Mouse (Mus musculus) neural tube, embryonic 12.5 days (tissue): ENCODE results near the gene Sat2. TPM values are rescaled to one million over a fixed set of nuclear protein-coding genes. Genes with fewer than 3 reads are reported as not detected.
"Not testable (repeated sequence)": the region's sequence is repeated elsewhere in the genome, so short reads cannot be mapped to it uniquely, and the experiment has no call there.

Source experiments
- ATAC-seq: fragments of 200-750 bp; cut with Nextera tagmentation; 2 replicates; pipeline ENCODE4 v1.8.0; 2017; ENCODE audit warnings: low read depth, mild to moderate bottlenecking, moderate TSS enrichment, moderate library complexity; ENCODE audit not compliant: low FRiP score
- H3K27ac ChIP-seq: fragments of 300-500 bp; sonication (generic); 2 replicates; pipeline ENCODE4 v1.5.1; 2016
- H3K27me3 ChIP-seq: fragments of 300-500 bp; sonication (generic); replicated peaks from 2 replicates; pipeline ENCODE4 v1.6.1; 2016; ENCODE audit warnings: mild to moderate bottlenecking
- H3K36me3 ChIP-seq: fragments of 300-500 bp; sonication (generic); 2 replicates; pipeline ENCODE4 v1.6.1; 2016; ENCODE audit warnings: mild to moderate bottlenecking
- H3K4me1 ChIP-seq: fragments of 300-500 bp; sonication (generic); 2 replicates; pipeline ENCODE4 v1.6.1; 2016
- H3K4me2 ChIP-seq: fragments of 300-500 bp; sonication (generic); replicated peaks from 2 replicates; pipeline ENCODE4 v1.6.1; 2016; ENCODE audit warnings: mild to moderate bottlenecking
- H3K4me3 ChIP-seq: fragments of 300-500 bp; sonication (generic); 2 replicates; pipeline ENCODE4 v1.5.1; 2016
- H3K9ac ChIP-seq: fragments of 300-500 bp; sonication (generic); 2 replicates; pipeline ENCODE4 v1.6.1; 2016; ENCODE audit warnings: mild to moderate bottlenecking
- H3K9me3 ChIP-seq: fragments of 300-500 bp; sonication (generic); 2 replicates; pipeline ENCODE4 v1.6.1; 2016; ENCODE audit warnings: mild to moderate bottlenecking
- WGBS: fragments of 180-500 bp; shearing (Covaris S2); methylation state at CpG from one replicate; pipeline ENCODE4 v1.1.7; 2016; 5-methylcytosine and 5-hydroxymethylcytosine counted together
- polyA plus RNA-seq: library from polyadenylated mRNA; unstranded; fragments of >200 nt; fragmentation: Nextera tagmentation; extraction: Ambion mirVana; gene quantifications from 2 replicates; pipeline ENCODE4 v1.2.1, GENCODE M21; 2016

Gene Sat2
- polyA plus RNA-seq, 1 experiment from 2014 or later: 23.3 TPM

DNA sequence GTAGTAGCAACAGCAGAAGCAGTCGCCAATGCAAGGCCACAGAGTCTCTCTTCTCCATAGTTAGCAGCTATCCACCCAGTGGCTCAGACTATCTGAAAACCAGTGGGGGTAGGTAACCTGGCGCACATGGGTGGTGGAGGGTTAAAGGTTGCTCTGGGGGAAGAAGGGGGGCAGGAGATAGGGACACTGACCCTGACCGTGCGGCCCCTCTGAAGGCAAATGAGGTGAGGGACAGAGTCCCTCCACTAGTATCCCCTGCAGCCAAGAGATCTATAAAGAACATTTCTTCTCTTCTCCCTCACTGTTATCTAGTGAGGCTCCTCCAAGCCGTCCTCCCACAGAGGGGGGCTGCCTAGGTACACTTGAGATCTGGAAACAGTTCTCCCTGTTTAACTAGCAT is 4.0 kb upstream of the Sat2 start, which contains the start of gene Shbg:
Gene Shbg (minus strand): TSS at position 101 of the 400 bp plus-strand sequence.
- H3K27me3 ChIP-seq: peaks cover 11% of the 10 kb centered on the region; the same call in 1 of the 2 replicates
- H3K36me3 ChIP-seq: no peaks in the 10 kb centered on the region
- no peak within 1 kb of the TSS for H3K27ac ChIP-seq
- H3K9me3 ChIP-seq: no peaks in the 10 kb centered on the region
- no peak within 1 kb of the TSS for H3K4me3 ChIP-seq
- H3K9ac ChIP-seq: 0 out of 2 replicates have a peak within 1 kb of the TSS, but pooled peaks have one; percentile 13
- no peak within 1 kb of the TSS for H3K4me2 ChIP-seq
- no peak for ATAC-seq
- WGBS: 79% methylated on average over 5 of the region's 5 CpGs
- peaks cover 18% of the 10 kb centered on the region for H3K4me1 ChIP-seq

DNA sequence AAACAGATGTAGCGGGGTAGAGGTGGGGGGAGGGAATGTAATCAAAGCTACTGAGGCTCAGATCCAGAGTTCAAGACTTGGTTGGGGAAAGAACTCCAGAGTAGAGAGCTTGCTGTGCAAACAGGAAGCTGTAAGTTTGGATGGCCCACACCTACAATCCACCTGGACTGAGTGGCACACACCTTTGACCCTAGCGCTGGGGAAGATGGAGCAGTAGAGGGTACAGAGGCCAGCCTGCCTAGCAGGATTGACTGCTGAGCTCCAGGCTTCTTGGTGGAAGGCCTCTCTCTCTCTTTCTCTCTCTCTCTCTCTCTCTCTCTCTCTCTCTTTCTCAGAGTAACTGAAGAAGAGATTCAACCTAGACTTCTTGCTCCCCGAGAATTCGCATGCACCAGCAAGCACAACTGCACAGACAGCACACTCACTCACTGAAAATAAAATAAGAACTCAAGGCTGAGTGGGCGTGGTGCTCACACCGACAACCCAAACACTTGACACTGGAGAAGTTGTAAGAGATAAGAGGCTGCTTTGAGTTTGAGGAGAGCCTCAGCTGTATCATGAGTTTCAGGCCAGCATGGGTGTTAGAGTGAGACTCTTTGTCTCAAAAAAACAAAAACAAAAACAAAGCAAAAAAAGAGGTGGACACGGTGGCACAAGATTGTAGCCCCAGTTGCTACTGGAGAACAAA is 1.3 kb upstream of the Sat2 start:
- Histone ChIP-seq H3K4me3 (no peak overlapping the region), H3K27ac (no peak overlapping the region), H3K27me3 (0 out of 2 replicates have a peak, but pooled peaks cover under 1% of the 10 kb centered on the region), H3K9ac (no peak overlapping the region), H3K4me1 (peaks cover 12% of the 10 kb centered on the region), H3K9me3 (no peaks in the 10 kb centered on the region), H3K36me3 (no peaks in the 10 kb centered on the region), H3K4me2 (no peak overlapping the region)
- no peak for ATAC-seq
- WGBS: 86% methylated on average over 7 of the region's 7 CpGs

DNA sequence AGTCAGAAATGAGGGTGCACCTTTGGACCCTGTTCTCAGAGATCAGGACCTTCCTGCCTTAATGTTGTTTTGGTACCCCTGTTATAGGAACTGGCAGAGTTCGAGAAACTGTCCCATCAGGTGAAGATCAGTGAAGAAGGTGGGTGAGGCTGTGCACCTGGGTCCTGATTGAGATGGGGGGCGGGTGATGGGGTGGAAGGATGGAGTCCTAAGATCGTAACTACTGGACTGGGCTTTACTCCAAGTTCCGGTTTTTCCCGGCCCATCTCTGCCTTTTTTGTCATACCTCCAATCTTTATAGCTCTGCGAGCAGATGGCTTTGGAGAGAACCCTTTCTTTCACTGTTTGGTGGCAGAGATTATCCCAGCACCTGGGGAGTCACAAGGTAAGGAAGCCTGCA is 582 bp downstream of the Sat2 start:
- Histone ChIP-seq H3K27ac (no peak overlapping the region), H3K4me1 (peaks cover 12% of the 10 kb centered on the region), H3K9me3 (no peaks in the 10 kb centered on the region), H3K4me2 (peak overlapping the region; percentile 75), H3K27me3 (no peaks in the 10 kb centered on the region), H3K36me3 (no peaks in the 10 kb centered on the region), H3K9ac (peak overlapping the region; percentile 68), H3K4me3 (peak overlapping the region; percentile 43)
- 51% methylated on average over 6 of the region's 6 CpGs for WGBS
- 0 out of 2 replicates have a peak, but pooled peaks have one; percentile 13 for ATAC-seq

DNA sequence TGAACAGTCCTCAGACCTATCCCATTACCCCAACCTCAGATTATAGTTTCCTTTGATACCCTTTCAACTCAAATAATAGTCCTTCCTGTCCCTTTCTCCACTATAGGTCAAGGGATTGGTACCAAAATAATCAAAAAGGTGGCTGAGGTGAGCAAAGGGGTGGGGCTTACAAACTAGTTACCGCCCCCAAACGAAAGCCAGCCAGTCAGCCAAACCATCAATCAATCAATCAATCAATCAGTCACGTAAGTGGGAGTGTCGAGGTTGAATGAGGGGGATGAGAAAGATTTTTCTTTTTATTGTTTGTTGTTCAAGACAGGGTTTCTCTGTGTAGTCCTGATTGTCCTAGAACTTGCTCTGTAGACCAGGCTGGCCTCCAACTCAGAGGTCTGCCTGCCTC is 1.2 kb downstream of the Sat2 start:
- peak overlapping the region; percentile 75 for H3K4me2 ChIP-seq
- 60% methylated on average over 4 of the region's 4 CpGs for WGBS
- H3K9me3 ChIP-seq: no peaks in the 10 kb centered on the region
- no peaks in the 10 kb centered on the region for H3K27me3 ChIP-seq
- ATAC-seq: no peak
- H3K4me3 ChIP-seq: no peak overlapping the region
- H3K4me1 ChIP-seq: peaks cover 12% of the 10 kb centered on the region
- H3K9ac ChIP-seq: no peak overlapping the region
- no peaks in the 10 kb centered on the region for H3K36me3 ChIP-seq
- H3K27ac ChIP-seq: no peak overlapping the region

DNA sequence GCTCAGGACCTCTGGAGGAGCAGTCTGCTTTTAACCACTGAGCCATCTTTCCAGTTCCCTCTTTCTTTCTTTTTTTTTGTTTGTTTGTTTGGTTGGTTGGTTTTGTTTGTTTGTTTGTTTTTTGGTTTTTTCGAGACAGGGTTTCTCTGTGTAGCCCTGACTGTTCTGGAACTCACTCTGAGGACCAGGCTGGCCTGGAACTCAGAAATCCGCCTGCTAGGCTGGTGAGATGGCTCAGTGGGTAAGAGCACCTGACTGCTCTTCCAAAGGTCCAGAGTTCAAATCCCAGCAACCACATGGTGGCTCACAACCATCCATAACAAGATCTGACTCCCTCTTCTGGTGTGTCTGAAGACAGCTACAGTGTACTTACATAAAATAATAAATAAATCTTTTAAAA is 2.5 kb downstream of the Sat2 start:
- not testable (repeated sequence) for H3K9me3 ChIP-seq, H3K36me3 ChIP-seq, ATAC-seq, H3K27me3 ChIP-seq, H3K4me3 ChIP-seq, H3K9ac ChIP-seq, H3K4me2 ChIP-seq, H3K27ac ChIP-seq
- peaks cover 12% of the 10 kb centered on the region for H3K4me1 ChIP-seq
- WGBS: 76% methylated on average over 2 of the region's 2 CpGs

DNA sequence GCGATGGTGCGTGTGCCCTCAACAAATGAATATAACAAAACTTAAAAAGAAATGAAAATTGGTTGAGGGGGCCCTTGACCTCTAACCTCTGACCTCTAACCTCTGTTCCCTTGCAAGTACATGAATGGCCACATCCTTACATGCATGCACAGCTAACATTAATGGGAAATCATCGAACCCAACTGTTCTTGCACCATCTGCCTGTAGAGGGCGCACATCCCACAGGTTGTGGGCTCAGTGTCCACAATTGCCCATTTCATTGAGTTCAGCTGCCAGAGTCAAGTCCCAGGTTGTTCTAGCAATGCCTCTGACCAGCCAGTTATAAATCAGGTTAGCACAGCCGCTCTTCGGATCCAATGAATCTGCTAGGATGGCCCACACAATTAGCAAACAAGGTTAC is 6.5 kb downstream of the Sat2 start:
- Histone ChIP-seq H3K4me1 (0 out of 2 replicates have a peak, but pooled peaks cover 3% of the 10 kb centered on the region), H3K27ac (no peak overlapping the region), H3K27me3 (no peaks in the 10 kb centered on the region), H3K9me3 (no peaks in the 10 kb centered on the region), H3K4me2 (no peak overlapping the region), H3K36me3 (no peaks in the 10 kb centered on the region), H3K9ac (no peak overlapping the region), H3K4me3 (no peak overlapping the region)
- WGBS: 32% methylated on average over 6 of the region's 6 CpGs
- no peak for ATAC-seq

DNA sequence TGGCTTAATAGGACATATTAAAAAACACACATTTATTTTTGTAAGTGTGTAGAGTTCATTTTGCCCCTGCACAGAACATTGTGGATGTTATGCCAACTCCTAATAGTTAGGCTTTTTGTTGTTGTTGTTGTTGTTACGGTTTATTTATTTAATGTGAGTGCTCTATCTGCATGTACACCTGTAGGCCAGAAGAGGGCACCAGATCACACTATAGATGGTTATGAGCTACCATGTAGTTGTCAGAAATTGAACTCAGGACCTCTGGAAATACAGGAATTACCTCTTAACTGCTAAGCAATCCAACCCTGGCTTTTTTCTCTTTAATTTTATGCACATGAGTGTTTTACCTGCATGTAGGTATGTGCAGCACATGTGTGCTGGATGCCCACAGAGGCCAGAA is 8.0 kb downstream of the Sat2 start:
- ATAC-seq: no peak
- H3K4me1 ChIP-seq: peaks cover 15% of the 10 kb centered on the region
- H3K4me3 ChIP-seq: no peak overlapping the region
- H3K36me3 ChIP-seq: no peaks in the 10 kb centered on the region
- no peaks in the 10 kb centered on the region for H3K9me3 ChIP-seq
- no peak overlapping the region for H3K27ac ChIP-seq
- H3K27me3 ChIP-seq: no peaks in the 10 kb centered on the region
- H3K9ac ChIP-seq: no peak overlapping the region
- 75% methylated on average over 1 of the region's 1 CpGs for WGBS
- no peak overlapping the region for H3K4me2 ChIP-seq

DNA sequence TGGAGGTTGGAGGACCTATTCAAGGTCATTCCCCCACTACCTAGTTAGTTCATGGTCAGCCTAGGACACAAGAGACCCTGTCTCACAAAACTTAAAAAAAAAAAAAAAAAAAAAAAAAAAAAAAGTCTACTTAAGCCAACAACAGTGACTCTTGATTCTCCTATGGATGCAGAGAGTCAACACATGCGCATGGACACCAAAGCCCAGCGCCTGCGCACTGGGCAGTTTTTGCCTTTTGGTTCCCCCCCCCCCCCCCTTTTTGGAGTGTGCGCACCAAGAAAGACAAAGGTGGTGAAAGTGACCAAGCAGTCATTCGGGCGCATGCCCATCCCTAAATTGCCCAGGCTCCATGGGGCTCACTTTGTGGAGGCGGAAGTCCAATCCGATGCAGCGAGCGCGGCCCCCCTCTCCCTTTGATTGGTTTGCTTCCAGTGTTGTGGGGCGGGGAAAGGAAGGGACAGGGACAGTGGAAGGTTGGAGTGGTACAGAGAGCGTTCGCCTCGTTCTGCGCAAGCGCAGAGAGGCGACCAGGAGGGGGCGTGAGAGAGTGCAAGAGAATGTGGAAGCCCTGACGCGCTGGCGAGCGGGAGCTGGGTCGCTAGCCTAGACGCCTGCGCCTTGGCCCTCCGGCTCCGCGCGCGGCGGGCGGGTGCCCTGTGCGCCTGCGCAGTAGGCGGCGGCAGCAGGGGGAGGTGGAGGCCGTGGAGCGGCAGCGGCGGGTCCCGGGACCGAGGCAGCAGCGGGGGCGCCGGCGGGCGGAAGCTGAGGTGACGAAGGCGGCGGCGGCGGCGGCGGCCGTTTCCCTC is 10.7 kb downstream of the Sat2 start, which contains the start of gene Fxr2:
Gene Fxr2 (plus strand): TSS at position 707 of the 806 bp plus-strand sequence.
- Histone ChIP-seq H3K4me2 (peak within 1 kb of the TSS; percentile 75), H3K9me3 (no peaks in the 10 kb centered on the region), H3K27ac (peak within 1 kb of the TSS; percentile 95), H3K4me1 (peaks cover 28% of the 10 kb centered on the region), H3K27me3 (no peaks in the 10 kb centered on the region), H3K36me3 (peaks cover 3% of the 10 kb centered on the region; the same call in 1 of the 2 replicates), H3K4me3 (peak within 1 kb of the TSS; percentile 89), H3K9ac (peak within 1 kb of the TSS; percentile 91)
- WGBS: under 1% methylated on average over 51 of the region's 56 CpGs
- peak; percentile 98 for ATAC-seq

DNA sequence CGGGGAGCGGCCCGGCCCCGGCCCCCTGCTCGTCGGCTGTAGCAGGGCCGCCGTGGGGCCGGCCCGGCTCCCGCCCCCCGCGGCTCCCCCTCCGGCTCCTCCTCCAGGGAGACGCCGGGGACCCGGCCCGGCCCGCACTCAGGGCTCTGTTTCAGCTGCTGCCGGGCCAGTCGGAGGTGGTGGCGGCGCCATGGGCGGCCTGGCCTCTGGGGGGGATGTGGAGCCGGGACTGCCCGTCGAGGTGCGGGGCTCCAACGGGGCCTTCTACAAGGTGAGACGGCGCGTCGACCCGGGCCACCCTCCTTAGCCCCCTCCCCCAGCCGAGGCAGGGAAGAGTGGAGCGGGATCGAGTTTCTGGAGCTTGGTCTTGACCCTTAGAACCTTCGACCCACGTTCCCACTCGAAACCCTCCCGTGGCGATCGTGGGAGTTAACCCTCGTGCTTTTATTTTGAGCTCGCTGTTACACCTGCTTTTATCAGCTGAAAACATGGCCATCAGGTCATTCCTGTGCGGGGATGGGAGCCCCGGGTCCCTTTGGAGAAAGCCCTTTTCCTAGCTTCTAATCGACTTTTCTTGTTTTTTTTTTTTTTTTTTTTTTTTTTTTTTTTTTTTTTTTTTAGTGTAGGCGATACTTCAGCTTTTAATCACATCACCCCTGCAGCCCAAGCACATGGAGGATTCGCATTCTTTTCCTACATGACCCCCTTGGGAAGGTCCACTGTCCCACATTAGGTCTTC is 11.5 kb downstream of the Sat2 start:
- H3K9ac ChIP-seq: peak overlapping the region; percentile 91
- peak overlapping the region; percentile 75 for H3K4me2 ChIP-seq
- H3K9me3 ChIP-seq: no peaks in the 10 kb centered on the region
- ATAC-seq: peak; percentile 56
- no peaks in the 10 kb centered on the region for H3K27me3 ChIP-seq
- peaks cover 28% of the 10 kb centered on the region for H3K4me1 ChIP-seq
- H3K27ac ChIP-seq: peak overlapping the region; percentile 95
- H3K36me3 ChIP-seq: peaks cover 6% of the 10 kb centered on the region; the same call in 1 of the 2 replicates
- 1% methylated on average over 49 of the region's 50 CpGs for WGBS
- H3K4me3 ChIP-seq: peak overlapping the region; percentile 89

DNA sequence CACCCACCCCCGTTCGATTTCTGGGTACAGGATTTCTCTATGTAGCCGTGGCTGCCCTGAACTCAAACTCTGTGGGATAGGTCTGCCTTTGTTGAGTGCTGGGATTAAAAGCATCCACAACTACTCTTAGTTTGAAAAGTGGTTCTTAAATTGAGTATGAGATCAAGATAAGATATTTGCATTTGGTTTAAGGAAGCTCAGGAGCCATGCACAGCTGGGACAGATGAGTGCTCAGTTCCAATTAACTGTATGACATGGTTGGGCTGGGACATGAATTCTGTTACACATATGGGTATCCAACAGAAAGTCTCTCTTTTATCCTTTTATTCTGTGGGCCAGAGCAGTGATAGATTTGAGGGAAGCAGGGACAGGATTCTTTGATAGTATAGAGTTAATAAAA is 13.6 kb downstream of the Sat2 start:
- 93% methylated on average over 3 of the region's 3 CpGs for WGBS
- Histone ChIP-seq H3K36me3 (peaks cover 22% of the 10 kb centered on the region), H3K4me2 (peak overlapping the region; percentile 75), H3K27ac (no peak overlapping the region), H3K9me3 (no peaks in the 10 kb centered on the region), H3K4me1 (peaks cover 28% of the 10 kb centered on the region), H3K4me3 (no peak overlapping the region), H3K27me3 (no peaks in the 10 kb centered on the region), H3K9ac (no peak overlapping the region)
- ATAC-seq: no peak

DNA sequence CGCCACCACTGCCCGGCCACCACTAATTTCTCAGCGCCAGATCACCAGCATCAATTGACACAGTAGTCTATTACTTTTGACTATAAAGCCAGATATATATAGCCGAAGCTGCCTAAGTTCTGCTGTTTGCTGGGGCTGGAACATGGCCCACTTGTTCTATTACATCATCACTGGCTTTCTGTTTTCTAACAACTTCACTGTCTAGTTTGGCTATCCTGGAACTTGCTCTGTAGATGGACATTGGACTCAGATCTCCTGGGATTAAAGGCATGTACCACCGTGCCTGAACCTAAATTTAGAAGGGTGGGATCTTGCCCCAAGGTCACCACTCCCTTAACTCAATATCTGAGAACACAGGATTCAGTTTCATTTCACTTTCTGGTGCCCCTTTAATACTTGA is 24.0 kb downstream of the Sat2 start:
- 97% methylated on average over 5 of the region's 5 CpGs for WGBS
- Histone ChIP-seq H3K27me3 (no peaks in the 10 kb centered on the region), H3K9ac (no peak overlapping the region), H3K27ac (no peak overlapping the region), H3K4me2 (no peak overlapping the region), H3K4me3 (no peak overlapping the region), H3K4me1 (no peaks in the 10 kb centered on the region), H3K36me3 (peaks cover 88% of the 10 kb centered on the region), H3K9me3 (no peaks in the 10 kb centered on the region)
- ATAC-seq: no peak

DNA sequence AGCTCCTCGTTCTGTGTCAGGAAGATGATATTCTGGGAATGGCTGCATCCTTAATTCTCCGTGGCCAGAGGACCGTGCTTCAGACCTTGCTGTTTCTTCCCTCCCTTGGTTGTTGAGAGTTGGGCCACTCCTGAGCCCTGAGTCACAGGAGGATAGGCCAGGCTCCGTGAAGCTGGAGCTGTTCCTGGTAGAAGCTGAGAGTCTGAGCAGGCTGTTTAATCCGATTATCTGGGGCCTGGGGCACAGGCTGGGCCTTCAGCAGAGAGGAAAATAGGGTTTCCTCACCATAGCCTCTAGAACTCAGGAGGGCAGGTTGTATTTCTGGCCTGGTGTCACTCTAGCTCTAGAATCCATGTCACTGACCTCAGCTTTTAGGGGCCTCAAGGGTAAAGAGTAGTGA is 31.6 kb downstream of the Sat2 start:
- Histone ChIP-seq H3K9me3 (no peaks in the 10 kb centered on the region), H3K4me2 (no peak overlapping the region), H3K4me1 (peaks cover 11% of the 10 kb centered on the region), H3K4me3 (no peak overlapping the region), H3K27me3 (no peaks in the 10 kb centered on the region), H3K9ac (no peak overlapping the region), H3K36me3 (peaks cover 85% of the 10 kb centered on the region), H3K27ac (no peak overlapping the region)
- no peak for ATAC-seq
- WGBS: 89% methylated on average over 5 of the region's 5 CpGs
